Comparison of ENCODE assay signal across 20 mouse cellular contexts in genomic region chr9:64985807-64986206, GRCm38 (mm10). TPM values are rescaled to one million over a fixed set of nuclear protein-coding genes. Genes with fewer than 3 reads are reported as not detected.
DNase-seq lines count a peak whose midpoint lies in the region; ATAC-seq and TF ChIP-seq lines count a peak whose summit lies in the region.
"Had no signal": no experiment of that assay in that cellular context is flagged by ENCODE, and none has a peak within 500 bp of the region (broad histone marks: within the 10 kb centered on the region; RNA-seq: fewer than 3 reads in every experiment).

No protein-coding gene starts in this region.

- TF ChIP-seq EP300 in liver, embryonic 14.5 days (IDR thresholded peaks at IDR 0.05; ENCODE audit: low read depth) = no peak

- no peak overlapping the region for H3K4me3 ChIP-seq in heart, embryonic 13.5 days
- no peak overlapping the region for H3K4me3 ChIP-seq in limb, embryonic 11.5 days (ENCODE audit: low read depth, low read length)
- no peak overlapping the region for H3K4me3 ChIP-seq in limb, embryonic 10.5 days
- no peak overlapping the region for H3K4me3 ChIP-seq in ES-E14 (ENCODE audit: insufficient read depth in 1 of 2, low read depth in 1 of 2, low read length in 2 of 2, poor library complexity in 1 of 2, severe bottlenecking in 1 of 2)
- H3K4me3 ChIP-seq in liver, embryonic 14.5 days (ENCODE audit: insufficient read depth in 1 of 2, low read depth in 2 of 2, low read length in 2 of 2) = no peak overlapping the region
- H3K4me3 ChIP-seq: forebrain, embryonic 12.5 days; limb, embryonic 13.5 days had no signal

- H3K9me3 ChIP-seq in heart, embryonic 13.5 days = no peaks in the 10 kb centered on the region
- no peaks in the 10 kb centered on the region for H3K9me3 ChIP-seq in limb, embryonic 11.5 days (ENCODE audit: control insufficient read depth, low read length)
- no peaks in the 10 kb centered on the region for H3K9me3 ChIP-seq in limb, embryonic 10.5 days (replicated peaks)
- no peaks in the 10 kb centered on the region for H3K9me3 ChIP-seq in ES-E14 (ENCODE audit: control insufficient read depth, insufficient read depth, low read depth, low read length)
- H3K9me3 ChIP-seq in liver, embryonic 14.5 days (ENCODE audit: control insufficient read depth, low read length) = no peaks in the 10 kb centered on the region
- H3K9me3 ChIP-seq: forebrain, embryonic 12.5 days; limb, embryonic 13.5 days had no signal

- in situ Hi-C loops in ES-E14 (cut with MboI; ENCODE audit: low sequenced_read_pairs in 2 of 2, unreplicated experiment in 2 of 2) = no loop called here

- peaks cover 95% of the 10 kb centered on the region for H3K36me3 ChIP-seq in heart, embryonic 13.5 days
- peaks cover 30% of the 10 kb centered on the region for H3K36me3 ChIP-seq in limb, embryonic 11.5 days (ENCODE audit: control insufficient read depth, insufficient read depth, low read length)
- peaks cover 100% of the 10 kb centered on the region for H3K36me3 ChIP-seq in limb, embryonic 10.5 days
- H3K36me3 ChIP-seq in ES-E14 (ENCODE audit: control insufficient read depth, insufficient read depth, low read length, poor library complexity, severe bottlenecking) = peaks cover 33% of the 10 kb centered on the region
- peaks cover 70% of the 10 kb centered on the region for H3K36me3 ChIP-seq in liver, embryonic 14.5 days (replicated peaks; ENCODE audit: control insufficient read depth, insufficient read depth, low read depth)

- DNase-seq in heart, adult 18-20 months = no peak
- no peak for DNase-seq in limb, embryonic 11.5 days (ENCODE audit: low spot score)
- DNase-seq in limb, embryonic 10.5 days (ENCODE audit: low spot score) = no peak
- DNase-seq in ES-E14 (ENCODE audit: low read depth, low spot score) = no peak
- no peak for DNase-seq in liver, embryonic 14.5 days (ENCODE audit: low read depth in 3 of 3, low spot score in 3 of 3)
- DNase-seq in ovary, postnatal 10 days (ENCODE audit: low spot score) = no peak
- DNase-seq: adrenal gland, adult 8-10 months; cerebellum, adult 18-20 months; kidney, adult 8-10 months; kidney, postnatal 36 days; right cerebral cortex, adult 18-20 months; thymus, postnatal 36 days had no signal

- TF ChIP-seq CTCF in liver, embryonic 14.5 days (IDR thresholded peaks at IDR 0.05; ENCODE audit: low read depth) = no peak

- peaks cover 49% of the 10 kb centered on the region for H3K4me1 ChIP-seq in heart, embryonic 13.5 days
- no peaks in the 10 kb centered on the region for H3K4me1 ChIP-seq in limb, embryonic 11.5 days (ENCODE audit: control insufficient read depth, insufficient read depth, low read length)
- no peaks in the 10 kb centered on the region for H3K4me1 ChIP-seq in limb, embryonic 10.5 days
- H3K4me1 ChIP-seq in ES-E14 (ENCODE audit: control insufficient read depth in 2 of 2, insufficient read depth in 2 of 2, low read length in 2 of 2, poor library complexity in 1 of 2) = peaks cover 0 to 4% of the 10 kb centered on the region in 2 experiments; a peak in 2 of 4 replicates
- H3K4me1 ChIP-seq in liver, embryonic 14.5 days (replicated peaks; ENCODE audit: control insufficient read depth in 2 of 2, insufficient read depth in 2 of 2, low read length in 1 of 2) = peaks cover 11 to 13% of the 10 kb centered on the region in 2 experiments
- H3K4me1 ChIP-seq: forebrain, embryonic 12.5 days; limb, embryonic 13.5 days had no signal

- peak overlapping the region; percentile 81 for H3K27ac ChIP-seq in heart, embryonic 13.5 days (replicated peaks)
- 0 out of 2 replicates have a peak overlapping the region, but pooled peaks have one; percentile 36 for H3K27ac ChIP-seq in limb, embryonic 11.5 days (replicated peaks; ENCODE audit: low read depth, low read length)
- no peak overlapping the region for H3K27ac ChIP-seq in limb, embryonic 10.5 days
- H3K27ac ChIP-seq in ES-E14 (ENCODE audit: insufficient read depth, low read depth, low read length, poor library complexity, severe bottlenecking) = peak overlapping the region; percentile 42; the same call in 1 of the 2 replicates
- peak overlapping the region; percentile 59 for H3K27ac ChIP-seq in liver, embryonic 14.5 days
- H3K27ac ChIP-seq: forebrain, embryonic 12.5 days; limb, embryonic 13.5 days had no signal

- no peaks in the 10 kb centered on the region for H3K27me3 ChIP-seq in heart, embryonic 13.5 days (replicated peaks)
- H3K27me3 ChIP-seq in limb, embryonic 11.5 days (ENCODE audit: control insufficient read depth, insufficient read depth, low read length) = no peaks in the 10 kb centered on the region
- no peaks in the 10 kb centered on the region for H3K27me3 ChIP-seq in limb, embryonic 10.5 days (ENCODE audit: low read depth, poor library complexity, severe bottlenecking)
- no peaks in the 10 kb centered on the region for H3K27me3 ChIP-seq in liver, embryonic 14.5 days (ENCODE audit: control insufficient read depth, insufficient read depth, low read length)
- H3K27me3 ChIP-seq: forebrain, embryonic 12.5 days; limb, embryonic 13.5 days had no signal

- 30% methylated on average over 9 of the region's 9 CpGs for WGBS in heart, embryonic 13.5 days
- WGBS in limb, embryonic 11.5 days = 90% methylated on average over 9 of the region's 9 CpGs
- 93% methylated on average over 9 of the region's 9 CpGs for WGBS in limb, embryonic 10.5 days
- WGBS in liver, embryonic 14.5 days (ENCODE audit: insufficient replicate concordance) = 84% methylated on average over 9 of the region's 9 CpGs

- H3K9ac ChIP-seq in heart, embryonic 13.5 days = peak overlapping the region; percentile 60; the same call in 1 of the 2 replicates
- H3K9ac ChIP-seq in limb, embryonic 11.5 days (ENCODE audit: low read length) = no peak overlapping the region
- H3K9ac ChIP-seq in ES-E14 (ENCODE audit: insufficient read depth, low read depth, low read length, poor library complexity, severe bottlenecking) = no peak overlapping the region
- 0 out of 2 replicates have a peak overlapping the region, but pooled peaks have one; percentile 3 for H3K9ac ChIP-seq in liver, embryonic 14.5 days (replicated peaks)
- H3K9ac ChIP-seq: forebrain, embryonic 12.5 days; limb, embryonic 13.5 days had no signal

- peak overlapping the region; percentile 24 for H3K4me2 ChIP-seq in heart, embryonic 13.5 days
- no peak overlapping the region for H3K4me2 ChIP-seq in limb, embryonic 11.5 days (ENCODE audit: low read depth, severe bottlenecking)
- peak overlapping the region; percentile 45 for H3K4me2 ChIP-seq in liver, embryonic 14.5 days (ENCODE audit: low read depth)
- H3K4me2 ChIP-seq: forebrain, embryonic 12.5 days; limb, embryonic 13.5 days had no signal

- no peak for ATAC-seq in heart, embryonic 13.5 days (ENCODE audit: extremely low read depth, insufficient number of reproducible peaks, low FRiP score, low TSS enrichment)
- ATAC-seq in limb, embryonic 11.5 days (ENCODE audit: insufficient number of reproducible peaks, low FRiP score, low TSS enrichment, low read depth) = no peak
- no peak for ATAC-seq in liver, embryonic 14.5 days (ENCODE audit: insufficient read depth)
- ATAC-seq: hindbrain, embryonic 16.5 days; lung, postnatal 0 days had no signal

TF ChIP-seq in ES-E14, 5 proteins besides CTCF, POLR2A, EP300 and RAD21:
- TF ChIP-seq CHD2 (IDR thresholded peaks at IDR 0.05; ENCODE audit: low read depth, low read length) (no peak), ZNF384 (IDR thresholded peaks at IDR 0.05; ENCODE audit: low read depth, low read length) (no peak), ZC3H11A (IDR thresholded peaks at IDR 0.05; ENCODE audit: borderline replicate concordance, low read depth, low read length) (no peak), MAFK (IDR thresholded peaks at IDR 0.05; ENCODE audit: insufficient read depth, low read depth, low read length) (no peak), HCFC1 (IDR thresholded peaks at IDR 0.05; ENCODE audit: borderline replicate concordance, insufficient read depth, low read length) (no peak)
TF ChIP-seq in ES-E14: peak in this region for 0.

RNA-seq across cellular contexts. Expression of gene Ints14, which starts 25.1 kb away (rescaled TPM):
- polyA plus RNA-seq in heart, embryonic 13.5 days (2015; fragmentation: Nextera tagmentation; extraction: Ambion mirVana) = 40.1 and 40.7 TPM in 2 replicates
- total RNA-seq in heart, adult 18-20 months (2021) = 10 to 100 TPM; 14.2 to 14.5 TPM
- 77.0 and 80.7 TPM in 2 replicates for polyA plus RNA-seq in limb, embryonic 11.5 days (2014; fragmentation: Nextera tagmentation; extraction: Ambion mirVana)
- 74.8 and 78.4 TPM in 2 replicates for polyA plus RNA-seq in limb, embryonic 10.5 days (2016; fragmentation: Nextera tagmentation; extraction: Ambion mirVana)
- 35.9 and 37.5 TPM in 2 replicates for total RNA-seq in ES-E14 (2012; rRNA removed)
- 13.7 and 14.8 TPM in 2 replicates for polyA plus RNA-seq in liver, embryonic 14.5 days (2012; rRNA removed)
- 23.3 and 28.1 TPM in 2 replicates for polyA plus RNA-seq in liver, embryonic 14.5 days (2014; fragmentation: Nextera tagmentation; extraction: Ambion mirVana)

RNA-seq across cellular contexts. Expression of gene Slc24a1, which starts 34.4 kb away (rescaled TPM):
- polyA plus RNA-seq in heart, embryonic 13.5 days (2015; fragmentation: Nextera tagmentation; extraction: Ambion mirVana) = 0.04 and 0.05 TPM in 2 replicates
- under 1 TPM; 0.15 to 0.27 TPM for total RNA-seq in heart, adult 18-20 months (2021)
- 0.07 TPM in 2 replicates for polyA plus RNA-seq in limb, embryonic 11.5 days (2014; fragmentation: Nextera tagmentation; extraction: Ambion mirVana)
- 0.06 TPM in 1 of 2 replicates, not detected in the other for polyA plus RNA-seq in limb, embryonic 10.5 days (2016; fragmentation: Nextera tagmentation; extraction: Ambion mirVana)
- total RNA-seq in ES-E14 (2012; rRNA removed) = 0.45 and 0.79 TPM in 2 replicates
- 0.02 and 0.03 TPM in 2 replicates for polyA plus RNA-seq in liver, embryonic 14.5 days (2012; rRNA removed)
- 0.03 TPM in 1 of 2 replicates, not detected in the other for polyA plus RNA-seq in liver, embryonic 14.5 days (2014; fragmentation: Nextera tagmentation; extraction: Ambion mirVana)
- total RNA-seq: adrenal gland, adult 8-10 months; megakaryocyte, adult 5-6 weeks; MEL had no signal
- polyA plus RNA-seq: embryonic facial prominence, embryonic 14.5 days had no signal

RNA-seq across cellular contexts. Expression of gene Hacd3, which starts 35.7 kb away (rescaled TPM):
- polyA plus RNA-seq in heart, embryonic 13.5 days (2015; fragmentation: Nextera tagmentation; extraction: Ambion mirVana) = 51.7 and 52.9 TPM in 2 replicates
- 10 to 100 TPM; 16.7 to 18.0 TPM for total RNA-seq in heart, adult 18-20 months (2021)
- 87.2 and 90.9 TPM in 2 replicates for polyA plus RNA-seq in limb, embryonic 11.5 days (2014; fragmentation: Nextera tagmentation; extraction: Ambion mirVana)
- 99.9 and 105 TPM in 2 replicates for polyA plus RNA-seq in limb, embryonic 10.5 days (2016; fragmentation: Nextera tagmentation; extraction: Ambion mirVana)
- 50.1 and 56.0 TPM in 2 replicates for total RNA-seq in ES-E14 (2012; rRNA removed)
- 17.9 and 22.9 TPM in 2 replicates for polyA plus RNA-seq in liver, embryonic 14.5 days (2012; rRNA removed)
- polyA plus RNA-seq in liver, embryonic 14.5 days (2014; fragmentation: Nextera tagmentation; extraction: Ambion mirVana) = 19.6 and 22.9 TPM in 2 replicates

RNA-seq across cellular contexts. Expression of gene Dpp8, which starts 46.4 kb away (rescaled TPM):
- 26.1 and 28.0 TPM in 2 replicates for polyA plus RNA-seq in heart, embryonic 13.5 days (2015; fragmentation: Nextera tagmentation; extraction: Ambion mirVana)
- 10 to 100 TPM; 57.2 to 60.2 TPM for total RNA-seq in heart, adult 18-20 months (2021)
- 30.5 and 31.1 TPM in 2 replicates for polyA plus RNA-seq in limb, embryonic 11.5 days (2014; fragmentation: Nextera tagmentation; extraction: Ambion mirVana)
- polyA plus RNA-seq in limb, embryonic 10.5 days (2016; fragmentation: Nextera tagmentation; extraction: Ambion mirVana) = 36.7 and 43.3 TPM in 2 replicates
- total RNA-seq in ES-E14 (2012; rRNA removed) = 17.9 and 21.6 TPM in 2 replicates
- polyA plus RNA-seq in liver, embryonic 14.5 days (2012; rRNA removed) = 16.8 and 18.5 TPM in 2 replicates
- polyA plus RNA-seq in liver, embryonic 14.5 days (2014; fragmentation: Nextera tagmentation; extraction: Ambion mirVana) = 11.7 and 13.6 TPM in 2 replicates

Comparison
In these comparisons a context has a peak if more than half of its experiments do, and no peak if none do; other contexts are left out.
1. H3K9ac ChIP-seq: peak in heart, embryonic 13.5 days (single experiment) and liver, embryonic 14.5 days (single experiment); none in limb, embryonic 11.5 days (single experiment) and ES-E14 (single experiment).